Mouse (Mus musculus) small intestine, adult 2 months (tissue): ENCODE measurements around the gene Chrna9. TPM values are rescaled to one million over a fixed set of nuclear protein-coding genes. Genes with fewer than 3 reads are reported as not detected.

Experiments used
- H3K27ac ChIP-seq: fragments of 200-500 bp; 2 replicates; pipeline ENCODE4 v1.5.1; 2012; ENCODE audit warnings: low read depth, low read length, control low read depth, inconsistent platforms; ENCODE audit not compliant: insufficient read depth
- H3K27me3 ChIP-seq: fragments of 200-500 bp; 2 replicates; pipeline ENCODE4 v1.6.1; 2012; ENCODE audit warnings: mild to moderate bottlenecking, moderate library complexity, low read length, inconsistent platforms; ENCODE audit not compliant: control insufficient read depth, insufficient read depth
- H3K36me3 ChIP-seq: fragments of 200-500 bp; 2 replicates; pipeline ENCODE4 v1.6.1; 2012; ENCODE audit warnings: mild to moderate bottlenecking, low read length, control low read depth, inconsistent platforms; ENCODE audit not compliant: control insufficient read depth, insufficient read depth
- H3K4me1 ChIP-seq: fragments of 200-500 bp; 2 replicates; pipeline ENCODE4 v1.6.1; 2012; ENCODE audit warnings: low read length, inconsistent platforms, mixed read lengths; ENCODE audit not compliant: control insufficient read depth, insufficient read depth, insufficient read length
- H3K4me3 ChIP-seq: fragments of 200-500 bp; 2 replicates; pipeline ENCODE4 v1.5.1; 2012; ENCODE audit warnings: low read depth, mild to moderate bottlenecking, control low read depth, inconsistent platforms, low read length, moderate library complexity
- CTCF ChIP-seq: fragments of 200-500 bp; IDR thresholded peaks from 2 replicates; pipeline ENCODE4 v1.5.1; 2012; ENCODE audit warnings: low read depth, mild to moderate bottlenecking, control low read depth, inconsistent platforms, low read length, moderate library complexity, mixed read lengths; ENCODE audit not compliant: insufficient replicate concordance, insufficient read length; ENCODE audit errors: extremely low read depth
- POLR2A ChIP-seq: fragments of 200-500 bp; IDR thresholded peaks from 2 replicates; pipeline ENCODE4 v1.6.1; 2012; ENCODE audit warnings: low read depth, mild to moderate bottlenecking, control low read depth, inconsistent platforms, low read length, moderate library complexity
- WGBS: fragments of 180-500 bp; shearing (Covaris S2); methylation state at CpG from one replicate; pipeline ENCODE4 v1.1.7; 2018; 5-methylcytosine and 5-hydroxymethylcytosine counted together
- polyA plus RNA-seq: library from polyadenylated mRNA; depleted of rRNA; stranded (reverse); fragments of >200 nt; gene quantifications from 2 replicates; pipeline ENCODE4 v1.2.3, GENCODE M21; 2012

Chrna9 gene
- polyA plus RNA-seq, 1 experiment = not detected

DNA sequence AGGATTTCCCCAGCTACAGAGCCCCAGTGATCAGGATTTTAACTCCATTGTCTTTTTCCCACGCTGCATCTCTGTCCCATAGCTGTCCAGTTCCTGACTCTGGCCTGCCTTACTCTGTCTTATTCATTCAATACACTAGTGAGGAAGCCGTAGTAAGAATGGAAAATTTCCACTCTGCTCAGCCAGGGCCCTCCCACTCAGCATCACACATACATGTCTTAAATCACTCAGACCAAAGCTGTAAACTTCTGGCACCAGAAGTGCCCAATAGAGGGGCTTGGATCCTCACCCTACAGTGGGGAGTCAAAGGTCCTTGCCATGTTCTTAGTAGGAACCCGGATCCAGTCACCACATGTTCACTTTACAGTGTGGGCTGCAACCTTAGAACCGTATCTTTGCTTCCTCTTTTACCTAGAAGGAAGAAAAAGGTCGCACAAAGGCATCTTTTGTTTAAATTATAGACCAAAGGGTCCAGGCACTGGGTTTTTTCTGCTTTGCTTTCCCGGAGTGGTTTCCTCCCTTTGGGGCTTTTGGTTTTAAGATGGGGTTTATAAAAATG lies 65.9 kb downstream of the Chrna9 start:
- Histone ChIP-seq H3K4me3 (no peak overlapping the region), H3K36me3 (peaks cover 1% of the 10 kb centered on the region; the same call in 1 of the 2 replicates), H3K4me1 (peaks cover 26% of the 10 kb centered on the region; the same call in 1 of the 2 replicates), H3K27me3 (no peaks in the 10 kb centered on the region), H3K27ac (peak overlapping the region; percentile 64)
- no peak for TF ChIP-seq CTCF
- no peak for TF ChIP-seq POLR2A
- 12% methylated on average over 6 of the region's 6 CpGs for WGBS

DNA sequence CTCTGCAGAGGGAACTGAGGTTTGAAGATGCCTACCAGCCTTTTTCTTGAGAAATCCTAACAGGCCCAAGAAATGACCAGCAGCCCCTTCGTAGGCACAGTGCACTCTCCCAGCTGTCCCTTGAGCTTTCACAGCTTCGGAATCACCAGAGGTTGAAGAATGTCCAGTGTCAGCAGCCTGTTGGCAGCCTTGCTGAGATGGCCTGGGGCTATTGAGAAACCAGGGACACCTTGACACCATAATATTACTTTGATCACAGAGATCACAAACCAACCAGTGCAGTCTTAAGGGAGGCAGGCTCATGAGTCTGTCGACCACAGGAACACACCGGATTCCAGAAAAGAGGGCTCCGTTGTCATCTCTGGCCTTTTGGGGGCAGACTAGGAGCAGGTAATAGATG lies 66.5 kb downstream of the Chrna9 start:
- H3K4me1 ChIP-seq = peaks cover 23% of the 10 kb centered on the region; the same call in 1 of the 2 replicates
- peaks cover 1% of the 10 kb centered on the region; the same call in 1 of the 2 replicates for H3K36me3 ChIP-seq
- TF ChIP-seq POLR2A (no peak), CTCF (no peak)
- no peak overlapping the region for H3K4me3 ChIP-seq
- H3K27ac ChIP-seq = peak overlapping the region; percentile 64
- 44% methylated on average over 5 of the region's 5 CpGs for WGBS
- no peaks in the 10 kb centered on the region for H3K27me3 ChIP-seq

- Histone ChIP-seq H3K27me3 (no peaks in the 10 kb centered on the region), H3K4me1 (peaks cover 16% of the 10 kb centered on the region; the same call in 1 of the 2 replicates), H3K36me3 (peaks cover 1% of the 10 kb centered on the region; the same call in 1 of the 2 replicates), H3K27ac (peak within 1 kb of the TSS; percentile 99), H3K4me3 (peak within 1 kb of the TSS; percentile 60)
- no peak for TF ChIP-seq CTCF
- TF ChIP-seq POLR2A = peak; percentile 44; the same call in 1 of the 2 replicates
- 26% methylated on average over 14 of the region's 14 CpGs for WGBS
Observed at GRCm38 (mm10) chr5:66004134-66004925, 69.6 kb downstream of the Chrna9 start, which contains the start of gene 9130230L23Rik. Gene 9130230L23Rik (minus strand): TSS chr5:66004285.

DNA sequence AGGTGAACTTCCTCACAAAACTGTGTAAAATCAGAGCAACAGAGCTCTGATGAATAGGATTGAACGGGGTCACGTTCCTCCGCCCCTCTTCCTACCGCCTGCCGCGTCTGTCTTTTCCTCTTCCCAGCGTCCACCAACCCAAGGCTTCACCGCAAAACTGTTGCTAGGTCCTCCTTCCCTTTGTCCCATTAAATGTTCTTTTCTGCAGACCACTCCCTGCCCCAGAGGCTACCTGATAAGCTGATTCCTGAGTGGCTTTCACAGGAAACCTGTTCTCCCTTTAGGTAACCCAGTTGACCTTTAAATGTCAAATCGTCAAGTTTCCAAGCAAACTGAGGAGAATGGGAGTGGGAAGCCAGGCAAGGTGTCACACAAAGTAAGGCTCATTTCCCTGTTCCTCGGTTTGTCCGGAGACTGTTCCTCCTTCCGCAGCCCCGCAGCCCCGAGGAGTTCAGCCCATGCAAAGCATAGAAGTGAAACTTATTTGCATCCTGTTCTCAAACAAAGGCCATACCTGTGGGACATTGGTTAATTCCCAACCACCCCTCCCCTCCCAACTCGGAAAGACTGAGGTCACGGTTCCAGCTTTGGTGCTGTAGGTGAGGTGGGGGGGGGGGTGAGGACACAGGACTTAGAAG lies 70.4 kb downstream of the Chrna9 start:
- no peak for TF ChIP-seq CTCF
- TF ChIP-seq POLR2A = no peak
- no peaks in the 10 kb centered on the region for H3K27me3 ChIP-seq
- 14% methylated on average over 16 of the region's 16 CpGs for WGBS
- H3K4me3 ChIP-seq = peak overlapping the region; percentile 30
- peak overlapping the region; percentile 98 for H3K27ac ChIP-seq
- no peaks in the 10 kb centered on the region for H3K36me3 ChIP-seq
- H3K4me1 ChIP-seq = peaks cover 11% of the 10 kb centered on the region; the same call in 1 of the 2 replicates

- TF ChIP-seq CTCF (no peak), POLR2A (no peak)
- Histone ChIP-seq H3K4me3 (no peak overlapping the region), H3K27ac (no peak overlapping the region), H3K4me1 (peaks cover 3% of the 10 kb centered on the region; the same call in 1 of the 2 replicates), H3K36me3 (no peaks in the 10 kb centered on the region; the same call in 1 of the 2 replicates), H3K27me3 (no peaks in the 10 kb centered on the region)
- WGBS = 79% methylated on average over 15 of the region's 15 CpGs
Observed at GRCm38 (mm10) chr5:66008245-66008967, 73.7 kb downstream of the Chrna9 start.

GRCm38 (mm10) chr5:66013999-66014398 lies 79.3 kb downstream of the Chrna9 start:
- Histone ChIP-seq H3K4me1 (peaks cover 7% of the 10 kb centered on the region), H3K36me3 (peaks cover 36% of the 10 kb centered on the region), H3K27me3 (no peaks in the 10 kb centered on the region), H3K27ac (peak overlapping the region; percentile 37; the same call in 1 of the 2 replicates), H3K4me3 (no peak overlapping the region)
- TF ChIP-seq CTCF (no peak), POLR2A (no peak)
- WGBS = 26% methylated on average over 3 of the region's 3 CpGs
